Mouse (Mus musculus) forebrain, embryonic 14.5 days (tissue): ENCODE measurements around the gene Cort. TPM values are rescaled to one million over a fixed set of nuclear protein-coding genes. Genes with fewer than 3 reads are reported as not detected.

Source experiments
- ATAC-seq: fragments of 200-750 bp; cut with Nextera tagmentation; 2 replicates; pipeline ENCODE4 v1.8.0; 2017; ENCODE audit warnings: mild to moderate bottlenecking, moderate library complexity
- DNase-seq: peaks from one replicate; pipeline ENCODE4 v3.0.0-alpha.2; 2015; ENCODE audit warnings: low spot score
- H3K27ac ChIP-seq: fragments of 300-500 bp; sonication (generic); 2 replicates; pipeline ENCODE4 v1.5.1; 2014; ENCODE audit warnings: low read depth, mild to moderate bottlenecking, control low read depth, low read length, moderate library complexity
- H3K27me3 ChIP-seq: fragments of 300-500 bp; sonication (generic); replicated peaks from 2 replicates; pipeline ENCODE4 v1.6.1; 2014; ENCODE audit warnings: low read length, control low read depth, mixed read lengths; ENCODE audit not compliant: control insufficient read depth, insufficient read depth
- H3K36me3 ChIP-seq: fragments of 300-500 bp; sonication (generic); 2 replicates; pipeline ENCODE4 v1.6.1; 2014; ENCODE audit warnings: low read length, control low read depth; ENCODE audit not compliant: control insufficient read depth, insufficient read depth
- H3K4me1 ChIP-seq: fragments of 300-500 bp; sonication (generic); 2 replicates; pipeline ENCODE4 v1.6.1; 2014; ENCODE audit warnings: antibody characterized with exemption, low read length, control low read depth; ENCODE audit not compliant: control insufficient read depth, insufficient read depth
- H3K4me2 ChIP-seq: fragments of 300-500 bp; sonication (generic); 2 replicates; pipeline ENCODE4 v1.6.1; 2014; ENCODE audit warnings: mild to moderate bottlenecking, control low read depth, low read length
- H3K4me3 ChIP-seq: fragments of 300-500 bp; sonication (generic); 2 replicates; pipeline ENCODE4 v1.5.1; 2014; ENCODE audit warnings: low read depth, low read length, control low read depth
- H3K9ac ChIP-seq: fragments of 300-500 bp; sonication (generic); 2 replicates; pipeline ENCODE4 v1.6.1; 2014; ENCODE audit warnings: mild to moderate bottlenecking, low read length, control low read depth, moderate library complexity
- H3K9me3 ChIP-seq: fragments of 300-500 bp; sonication (generic); replicated peaks from 2 replicates; pipeline ENCODE4 v1.6.1; 2016; ENCODE audit warnings: low read length, control low read depth, mixed read lengths; ENCODE audit not compliant: control insufficient read depth
- WGBS: fragments of 180-500 bp; shearing (Covaris S2); extraction: QIAGEN DNeasy Blood & Tissue Kit; methylation state at CpG from one replicate; pipeline ENCODE4 v1.1.7; 2014; 5-methylcytosine and 5-hydroxymethylcytosine counted together
- polyA plus RNA-seq: library from polyadenylated mRNA; unstranded; fragments of >200 nt; fragmentation: Nextera tagmentation; extraction: Ambion mirVana; gene quantifications from 2 replicates; pipeline ENCODE4 v1.2.1, GENCODE M21; 2014

Cort gene
- polyA plus RNA-seq, 1 experiment from 2014 or later: 0.63 TPM

GRCm38 (mm10) chr4:149097956-149098355 lies 28.6 kb downstream of the Cort start:
- Histone ChIP-seq H3K4me3 (no peak overlapping the region), H3K9me3 (no peaks in the 10 kb centered on the region), H3K4me1 (peaks cover 6% of the 10 kb centered on the region), H3K4me2 (peak overlapping the region; percentile 96; the same call in 1 of the 2 replicates), H3K27ac (no peak overlapping the region), H3K36me3 (peaks cover 7% of the 10 kb centered on the region), H3K9ac (no peak overlapping the region), H3K27me3 (no peaks in the 10 kb centered on the region)
- 86% methylated on average over 3 of the region's 3 CpGs for WGBS
- no peak for DNase-seq
- ATAC-seq: no peak

DNA sequence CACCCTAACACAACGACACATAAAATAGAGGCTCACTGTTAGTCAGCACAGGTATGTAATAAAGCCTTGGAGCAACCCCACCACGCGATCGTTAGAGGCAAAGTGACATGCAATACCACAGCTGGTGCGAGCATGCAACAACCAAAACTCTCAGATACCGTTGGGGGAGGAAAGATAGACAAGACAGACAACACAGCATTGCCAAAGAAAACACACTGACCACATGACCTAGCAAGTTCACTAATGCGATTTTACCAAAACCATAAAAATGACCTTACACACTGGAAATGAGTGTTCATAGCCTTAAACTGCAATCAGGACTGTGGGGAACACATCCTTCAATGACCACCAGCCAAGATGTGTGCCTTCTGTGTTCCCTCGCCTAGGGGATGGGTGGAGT lies 35.2 kb downstream of the Cort start:
- H3K4me1 ChIP-seq: no peaks in the 10 kb centered on the region
- no peak for DNase-seq
- H3K27me3 ChIP-seq: no peaks in the 10 kb centered on the region
- no peak overlapping the region for H3K4me3 ChIP-seq
- peaks cover 13% of the 10 kb centered on the region for H3K36me3 ChIP-seq
- H3K9me3 ChIP-seq: no peaks in the 10 kb centered on the region
- WGBS: 91% methylated on average over 8 of the region's 8 CpGs
- H3K27ac ChIP-seq: no peak overlapping the region
- no peak for ATAC-seq
- H3K9ac ChIP-seq: no peak overlapping the region
- H3K4me2 ChIP-seq: no peak overlapping the region

- Histone ChIP-seq H3K9me3 (no peaks in the 10 kb centered on the region), H3K27me3 (no peaks in the 10 kb centered on the region), H3K4me1 (peaks cover 3% of the 10 kb centered on the region; the same call in 1 of the 2 replicates), H3K27ac (no peak overlapping the region), H3K4me3 (no peak overlapping the region), H3K9ac (no peak overlapping the region), H3K36me3 (no peaks in the 10 kb centered on the region), H3K4me2 (no peak overlapping the region)
- 82% methylated on average over 5 of the region's 5 CpGs for WGBS
- DNase-seq (no peak), ATAC-seq (no peak)
Observed at GRCm38 (mm10) chr4:149085381-149085780, 41.2 kb downstream of the Cort start.

DNA sequence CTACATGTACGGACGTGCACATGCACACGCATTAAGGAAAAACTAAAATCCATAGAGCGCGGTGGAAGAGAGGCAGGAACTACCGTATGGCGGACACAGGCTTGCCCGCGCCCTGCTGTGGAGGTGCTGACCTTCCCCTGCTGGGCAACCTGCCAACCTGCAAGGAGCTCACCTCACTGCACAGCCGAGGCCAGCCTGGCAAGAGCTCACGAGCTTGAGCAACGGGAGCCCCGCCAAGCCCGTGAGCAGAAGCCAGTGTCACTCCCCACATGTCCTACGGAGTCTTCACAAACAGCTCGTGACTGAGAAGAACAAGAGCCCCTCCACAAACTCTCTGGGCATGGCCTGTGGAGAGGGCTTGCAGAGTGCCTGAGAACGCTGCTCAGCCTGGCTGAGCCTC lies 45.0 kb downstream of the Cort start:
- H3K4me3 ChIP-seq: no peak overlapping the region
- DNase-seq (peak; percentile 31), ATAC-seq (no peak)
- no peaks in the 10 kb centered on the region for H3K9me3 ChIP-seq
- no peaks in the 10 kb centered on the region for H3K27me3 ChIP-seq
- H3K36me3 ChIP-seq: no peaks in the 10 kb centered on the region
- H3K27ac ChIP-seq: no peak overlapping the region
- H3K4me1 ChIP-seq: peaks cover 3% of the 10 kb centered on the region; the same call in 1 of the 2 replicates
- H3K9ac ChIP-seq: no peak overlapping the region
- WGBS: 66% methylated on average over 17 of the region's 17 CpGs
- no peak overlapping the region for H3K4me2 ChIP-seq

DNA sequence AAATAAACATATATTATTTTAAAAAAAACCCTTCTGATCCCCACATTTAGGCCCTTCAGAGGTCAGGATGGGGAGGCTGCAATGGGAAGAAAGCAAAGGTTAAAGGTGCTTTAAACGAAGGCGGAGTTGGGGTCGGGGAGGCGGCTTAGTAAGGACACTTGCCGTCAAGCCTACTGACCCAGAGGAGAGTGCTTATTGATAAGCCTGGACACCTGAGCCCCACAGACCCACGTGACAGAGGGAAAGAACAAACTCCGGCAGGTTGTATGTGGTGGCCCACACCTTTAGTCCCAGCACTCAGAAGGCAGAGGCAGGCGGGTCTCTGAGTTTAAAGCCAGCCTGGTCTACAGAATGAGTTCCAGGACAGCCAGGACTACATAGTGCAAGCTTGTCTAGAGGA lies 46.5 kb downstream of the Cort start:
- H3K4me1 ChIP-seq: peaks cover 3% of the 10 kb centered on the region; the same call in 1 of the 2 replicates
- H3K27me3 ChIP-seq: no peaks in the 10 kb centered on the region
- H3K9ac ChIP-seq: no peak overlapping the region
- ATAC-seq (no peak), DNase-seq (no peak)
- H3K4me3 ChIP-seq: no peak overlapping the region
- H3K36me3 ChIP-seq: peaks cover 4% of the 10 kb centered on the region; the same call in 1 of the 2 replicates
- no peaks in the 10 kb centered on the region for H3K9me3 ChIP-seq
- H3K4me2 ChIP-seq: no peak overlapping the region
- H3K27ac ChIP-seq: no peak overlapping the region
- WGBS: 94% methylated on average over 8 of the region's 8 CpGs

- DNase-seq (no peak), ATAC-seq (no peak)
- Histone ChIP-seq H3K27ac (no peak overlapping the region), H3K4me1 (peaks cover 3% of the 10 kb centered on the region; the same call in 1 of the 2 replicates), H3K4me2 (no peak overlapping the region), H3K27me3 (no peaks in the 10 kb centered on the region), H3K4me3 (no peak overlapping the region), H3K9ac (no peak overlapping the region), H3K9me3 (no peaks in the 10 kb centered on the region), H3K36me3 (peaks cover 5% of the 10 kb centered on the region)
- WGBS: 90% methylated on average over 6 of the region's 6 CpGs
Observed at GRCm38 (mm10) chr4:149079629-149080028, 46.9 kb downstream of the Cort start.

DNA sequence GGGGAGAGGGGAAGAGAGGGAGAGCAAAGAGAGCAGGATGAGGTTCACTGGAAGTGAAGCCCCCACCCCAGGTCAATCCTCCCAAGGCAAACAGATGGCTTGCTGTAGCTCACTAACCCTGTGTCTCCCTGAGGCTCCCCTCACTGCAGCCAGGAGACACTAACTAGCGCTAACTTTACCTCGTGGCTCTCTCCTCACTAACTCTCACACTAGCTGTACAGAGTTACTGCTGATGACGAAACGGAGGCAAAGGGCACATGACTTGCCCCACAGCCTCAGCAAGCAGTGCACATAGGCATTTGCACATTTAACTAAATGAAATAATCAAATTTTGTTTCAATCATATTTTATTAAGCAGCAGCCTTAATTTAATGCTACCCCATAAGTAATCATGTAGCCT lies 48.3 kb downstream of the Cort start:
- H3K9ac ChIP-seq: no peak overlapping the region
- ATAC-seq (no peak), DNase-seq (no peak)
- no peak overlapping the region for H3K4me2 ChIP-seq
- WGBS: 68% methylated on average over 4 of the region's 4 CpGs
- H3K4me3 ChIP-seq: no peak overlapping the region
- H3K9me3 ChIP-seq: no peaks in the 10 kb centered on the region
- H3K36me3 ChIP-seq: peaks cover 9% of the 10 kb centered on the region
- no peak overlapping the region for H3K27ac ChIP-seq
- H3K4me1 ChIP-seq: peaks cover 3% of the 10 kb centered on the region; the same call in 1 of the 2 replicates
- no peaks in the 10 kb centered on the region for H3K27me3 ChIP-seq

- DNase-seq (peak; percentile 88), ATAC-seq (peak; percentile 79)
- Histone ChIP-seq H3K4me1 (no peaks in the 10 kb centered on the region), H3K4me2 (no peak overlapping the region), H3K36me3 (peaks cover 12% of the 10 kb centered on the region), H3K9me3 (no peaks in the 10 kb centered on the region), H3K27ac (no peak overlapping the region), H3K4me3 (no peak overlapping the region), H3K27me3 (no peaks in the 10 kb centered on the region), H3K9ac (no peak overlapping the region)
- 24% methylated on average over 10 of the region's 10 CpGs for WGBS
Observed at GRCm38 (mm10) chr4:149075871-149076575, 50.5 kb downstream of the Cort start.

DNA sequence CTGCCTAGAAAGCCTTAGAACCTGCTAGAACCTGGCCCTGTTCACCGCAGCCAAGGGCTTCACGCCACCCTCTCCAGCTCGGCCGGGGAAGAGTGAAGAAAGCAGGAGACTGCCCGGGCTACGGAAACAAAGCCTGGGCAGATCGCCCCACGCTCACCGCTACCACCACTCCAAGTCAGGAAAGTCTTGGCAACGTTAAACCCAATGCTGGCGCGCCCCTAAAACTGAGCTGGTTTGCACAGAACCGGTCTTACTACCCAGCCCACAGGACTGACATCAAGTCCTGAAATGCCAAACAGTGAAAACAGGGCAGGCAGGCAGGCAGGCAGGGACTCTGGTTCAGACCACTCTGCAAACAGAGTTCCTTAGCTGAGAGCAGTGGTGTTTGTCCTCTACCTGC lies 51.5 kb downstream of the Cort start:
- ATAC-seq (no peak), DNase-seq (no peak)
- Histone ChIP-seq H3K27ac (no peak overlapping the region), H3K4me2 (no peak overlapping the region), H3K9ac (no peak overlapping the region), H3K9me3 (no peaks in the 10 kb centered on the region), H3K27me3 (no peaks in the 10 kb centered on the region), H3K4me1 (no peaks in the 10 kb centered on the region), H3K4me3 (no peak overlapping the region), H3K36me3 (peaks cover 12% of the 10 kb centered on the region)
- WGBS: 94% methylated on average over 13 of the region's 13 CpGs
